Mouse (Mus musculus) hematopoietic stem cell, adult 5-6 weeks (primary cell): ENCODE data around the gene Nr3c2. TPM values are rescaled to one million over a fixed set of nuclear protein-coding genes. Genes with fewer than 3 reads are reported as not detected.

ENCODE experiments used
- ATAC-seq, 2 experiments: fragments of 125-278 bp in 1 of 2; replicated peaks in 1 of 2; 2 replicates each; pipeline ENCODE4 v1.8.0; 2016 to 2017; ENCODE audit warnings: inconsistent platforms in 2 of 2, mild to moderate bottlenecking in 2 of 2, moderate number of reproducible peaks in 2 of 2, low read depth in 1 of 2, moderate TSS enrichment in 1 of 2; ENCODE audit not compliant: low FRiP score in 2 of 2, poor library complexity in 2 of 2, severe bottlenecking in 2 of 2, insufficient read depth in 1 of 2, low TSS enrichment in 1 of 2
- total RNA-seq: library from RNA; stranded (forward); fragments of 172-1452, 232-1000 nt; gene quantifications from 2 replicates; pipeline ENCODE4 v1.2.3, GENCODE M21; 2017

Gene Nr3c2
- total RNA-seq, 1 experiment from 2014 or later: 2.5 TPM

GRCm38 (mm10) chr8:77251134-77251533, 351.9 kb downstream of the Nr3c2 start:
- no peak for ATAC-seq

GRCm38 (mm10) chr8:77254466-77254865, 355.2 kb downstream of the Nr3c2 start:
- no peak for ATAC-seq

GRCm38 (mm10) chr8:77256450-77257084, 357.3 kb downstream of the Nr3c2 start:
- no peak for ATAC-seq

GRCm38 (mm10) chr8:77257085-77257451, 357.8 kb downstream of the Nr3c2 start:
- no peak for ATAC-seq

GRCm38 (mm10) chr8:77261215-77261614, 362.0 kb downstream of the Nr3c2 start:
- no peak for ATAC-seq

GRCm38 (mm10) chr8:77262216-77263009, 363.2 kb downstream of the Nr3c2 start:
- 0 out of 4 replicates have a peak, but pooled peaks of 1 of the 2 experiments have one; percentile 7 for ATAC-seq

GRCm38 (mm10) chr8:77267941-77268405, 368.7 kb downstream of the Nr3c2 start:
- no peak for ATAC-seq

GRCm38 (mm10) chr8:77272136-77272535, 372.9 kb downstream of the Nr3c2 start:
- no peak for ATAC-seq

- no peak for ATAC-seq
Observed at GRCm38 (mm10) chr8:77275571-77275970, 376.3 kb downstream of the Nr3c2 start.

GRCm38 (mm10) chr8:77276827-77277226, 377.6 kb downstream of the Nr3c2 start:
- ATAC-seq: peak; percentile 90 to 93

- no peak for ATAC-seq
Observed at GRCm38 (mm10) chr8:77278246-77278645, 379.0 kb downstream of the Nr3c2 start.

GRCm38 (mm10) chr8:77279977-77280376, 380.7 kb downstream of the Nr3c2 start:
- ATAC-seq: no peak

GRCm38 (mm10) chr8:77282605-77283236, 383.5 kb downstream of the Nr3c2 start:
- ATAC-seq: peak in 1 of 2 experiments; percentile 24; a peak in 1 of 4 replicates

GRCm38 (mm10) chr8:77284473-77284872, 385.2 kb downstream of the Nr3c2 start:
- ATAC-seq: no peak

GRCm38 (mm10) chr8:77288065-77288464, 388.8 kb downstream of the Nr3c2 start:
- ATAC-seq: no peak

- no peak for ATAC-seq
Observed at GRCm38 (mm10) chr8:77288492-77288891, 389.2 kb downstream of the Nr3c2 start.

- ATAC-seq: no peak
Observed at GRCm38 (mm10) chr8:77292120-77292519, 392.9 kb downstream of the Nr3c2 start.

GRCm38 (mm10) chr8:77292649-77293048, 393.4 kb downstream of the Nr3c2 start:
- no peak for ATAC-seq
